Mouse (Mus musculus) left cerebral cortex, postnatal 10 days (tissue): ENCODE data around the gene Xylb. TPM values are rescaled to one million over a fixed set of nuclear protein-coding genes. Genes with fewer than 3 reads are reported as not detected.

Source experiments
- DNase-seq, 2 experiments: peaks; one replicate each; pipeline ENCODE4 v3.0.0; 2021 to 2022; ENCODE audit warnings: low spot score in 2 of 2, mixed read lengths in 1 of 2; ENCODE audit errors: extremely low spot score in 1 of 2
- intact Hi-C: fragments of 180-260 bp; cut with DNase I; formaldehyde crosslinking; loops from one replicate; pipeline ENCODE4 v1.15.1; 2025
- total RNA-seq, 2 experiments: library from RNA; stranded (reverse); gene quantifications; 2 replicates each; pipeline ENCODE4 v1.2.3; 2021

The Xylb gene
- 1 to 10 TPM; 4.0 to 4.4 TPM for total RNA-seq

- intact Hi-C loops: loop anchor here (5.0 kb wide), 1 partner anchor 70 kb away; no protein-coding TSS in a partner anchor
- peak; percentile 75 to 95 for DNase-seq
These were observed at the start of gene Xylb for GRCm38 (mm10) chr9:119357331-119358057. Gene Xylb (plus strand): TSS chr9:119357381.

- intact Hi-C loops: no loop called here
- DNase-seq: no peak
These were observed 48.1 kb upstream of the Xylb start for GRCm38 (mm10) chr9:119309067-119309466.

- intact Hi-C loops: no loop called here
- no peak for DNase-seq
These were observed 44.1 kb upstream of the Xylb start for GRCm38 (mm10) chr9:119313096-119313495.

- intact Hi-C loops: no loop called here
- DNase-seq: no peak
These were observed 38.3 kb upstream of the Xylb start for GRCm38 (mm10) chr9:119318891-119319290.

GRCm38 (mm10) chr9:119320446-119320845 is 36.7 kb upstream of the Xylb start:
- intact Hi-C loops: no loop called here
- DNase-seq: no peak

GRCm38 (mm10) chr9:119320946-119321345 is 36.2 kb upstream of the Xylb start:
- intact Hi-C loops: no loop called here
- no peak for DNase-seq

- no peak for DNase-seq
- intact Hi-C loops: no loop called here
These were observed 35.6 kb upstream of the Xylb start for GRCm38 (mm10) chr9:119321392-119322229.

- DNase-seq: peak; percentile 98 to 99
- intact Hi-C loops: no loop called here
These were observed 34.6 kb upstream of the Xylb start, which contains the start of gene Oxsr1 for GRCm38 (mm10) chr9:119322289-119323259. Gene Oxsr1 (minus strand): TSS chr9:119322427.

- intact Hi-C loops: no loop called here
- no peak for DNase-seq
These were observed 33.9 kb upstream of the Xylb start for GRCm38 (mm10) chr9:119323260-119323645.

GRCm38 (mm10) chr9:119324130-119324529 is 33.1 kb upstream of the Xylb start:
- no peak for DNase-seq
- intact Hi-C loops: no loop called here

- no peak for DNase-seq
- intact Hi-C loops: no loop called here
These were observed 28.7 kb upstream of the Xylb start for GRCm38 (mm10) chr9:119328488-119328887.

- DNase-seq: no peak
- intact Hi-C loops: no loop called here
These were observed 26.8 kb upstream of the Xylb start for GRCm38 (mm10) chr9:119330186-119330963.

- peak in 1 of 2 experiments; percentile 65 for DNase-seq
- intact Hi-C loops: no loop called here
These were observed 22.9 kb upstream of the Xylb start for GRCm38 (mm10) chr9:119334324-119334723.

- no peak for DNase-seq
- intact Hi-C loops: no loop called here
These were observed 22.3 kb upstream of the Xylb start for GRCm38 (mm10) chr9:119334834-119335233.

- intact Hi-C loops: no loop called here
- no peak for DNase-seq
These were observed 21.6 kb upstream of the Xylb start for GRCm38 (mm10) chr9:119335571-119335970.

- intact Hi-C loops: no loop called here
- DNase-seq: no peak
These were observed 19.3 kb upstream of the Xylb start for GRCm38 (mm10) chr9:119337842-119338241.

- intact Hi-C loops: no loop called here
- no peak for DNase-seq
These were observed 18.8 kb upstream of the Xylb start for GRCm38 (mm10) chr9:119338350-119338749.

GRCm38 (mm10) chr9:119339106-119339505 is 18.1 kb upstream of the Xylb start:
- intact Hi-C loops: no loop called here
- DNase-seq: peak in 1 of 2 experiments; percentile 40
